Mouse (Mus musculus) intestine, embryonic 14.5 days (tissue): ENCODE data around the gene Rnaseh2c. TPM values are rescaled to one million over a fixed set of nuclear protein-coding genes. Genes with fewer than 3 reads are reported as not detected.

ENCODE experiments used
- ATAC-seq: fragments of 200-750 bp; cut with Nextera tagmentation; replicated peaks from 2 replicates; pipeline ENCODE4 v1.8.0; 2017; ENCODE audit warnings: low read depth, moderate number of reproducible peaks, moderate TSS enrichment, moderate library complexity; ENCODE audit not compliant: low FRiP score, low TSS enrichment
- DNase-seq: peaks from one replicate; pipeline ENCODE4 v3.0.0-alpha.2; 2018; ENCODE audit warnings: low spot score
- H3K27ac ChIP-seq: fragments of 300-500 bp; sonication (generic); 2 replicates; pipeline ENCODE4 v1.5.1; 2014; ENCODE audit warnings: low read depth, mild to moderate bottlenecking, control low read depth
- H3K27me3 ChIP-seq: fragments of 300-500 bp; sonication (generic); replicated peaks from 2 replicates; pipeline ENCODE4 v1.6.1; 2014; ENCODE audit warnings: low read length, control low read depth; ENCODE audit not compliant: control insufficient read depth, insufficient read depth
- H3K36me3 ChIP-seq: fragments of 300-500 bp; sonication (generic); 2 replicates; pipeline ENCODE4 v1.6.1; 2014; ENCODE audit warnings: low read length, control low read depth; ENCODE audit not compliant: control insufficient read depth, insufficient read depth
- H3K4me1 ChIP-seq: fragments of 300-500 bp; sonication (generic); replicated peaks from 2 replicates; pipeline ENCODE4 v1.6.1; 2014; ENCODE audit warnings: low read length, control low read depth, mixed read lengths; ENCODE audit not compliant: control insufficient read depth, insufficient read depth
- H3K4me2 ChIP-seq: fragments of 300-500 bp; sonication (generic); 2 replicates; pipeline ENCODE4 v1.6.1; 2014; ENCODE audit warnings: low read length
- H3K4me3 ChIP-seq: fragments of 300-500 bp; sonication (generic); 2 replicates; pipeline ENCODE4 v1.5.1; 2014; ENCODE audit warnings: low read depth, low read length, control low read depth, mixed read lengths
- H3K9ac ChIP-seq: fragments of 300-500 bp; sonication (generic); 2 replicates; pipeline ENCODE4 v1.6.1; 2014; ENCODE audit warnings: mild to moderate bottlenecking, low read length
- H3K9me3 ChIP-seq: fragments of 300-500 bp; sonication (generic); 2 replicates; pipeline ENCODE4 v1.6.1; 2016; ENCODE audit warnings: low read length, control low read depth; ENCODE audit not compliant: control insufficient read depth
- WGBS: fragments of 180-500 bp; shearing (Covaris S2); extraction: QIAGEN DNeasy Blood & Tissue Kit; methylation state at CpG from one replicate; pipeline ENCODE4 v1.1.7; 2014; 5-methylcytosine and 5-hydroxymethylcytosine counted together
- polyA plus RNA-seq: library from polyadenylated mRNA; unstranded; fragments of >200 nt; fragmentation: Nextera tagmentation; extraction: Ambion mirVana; gene quantifications from 2 replicates; pipeline ENCODE4 v1.2.1, GENCODE M21; 2014

The Rnaseh2c gene
- polyA plus RNA-seq, 1 experiment from 2014 or later: 131 TPM

DNA sequence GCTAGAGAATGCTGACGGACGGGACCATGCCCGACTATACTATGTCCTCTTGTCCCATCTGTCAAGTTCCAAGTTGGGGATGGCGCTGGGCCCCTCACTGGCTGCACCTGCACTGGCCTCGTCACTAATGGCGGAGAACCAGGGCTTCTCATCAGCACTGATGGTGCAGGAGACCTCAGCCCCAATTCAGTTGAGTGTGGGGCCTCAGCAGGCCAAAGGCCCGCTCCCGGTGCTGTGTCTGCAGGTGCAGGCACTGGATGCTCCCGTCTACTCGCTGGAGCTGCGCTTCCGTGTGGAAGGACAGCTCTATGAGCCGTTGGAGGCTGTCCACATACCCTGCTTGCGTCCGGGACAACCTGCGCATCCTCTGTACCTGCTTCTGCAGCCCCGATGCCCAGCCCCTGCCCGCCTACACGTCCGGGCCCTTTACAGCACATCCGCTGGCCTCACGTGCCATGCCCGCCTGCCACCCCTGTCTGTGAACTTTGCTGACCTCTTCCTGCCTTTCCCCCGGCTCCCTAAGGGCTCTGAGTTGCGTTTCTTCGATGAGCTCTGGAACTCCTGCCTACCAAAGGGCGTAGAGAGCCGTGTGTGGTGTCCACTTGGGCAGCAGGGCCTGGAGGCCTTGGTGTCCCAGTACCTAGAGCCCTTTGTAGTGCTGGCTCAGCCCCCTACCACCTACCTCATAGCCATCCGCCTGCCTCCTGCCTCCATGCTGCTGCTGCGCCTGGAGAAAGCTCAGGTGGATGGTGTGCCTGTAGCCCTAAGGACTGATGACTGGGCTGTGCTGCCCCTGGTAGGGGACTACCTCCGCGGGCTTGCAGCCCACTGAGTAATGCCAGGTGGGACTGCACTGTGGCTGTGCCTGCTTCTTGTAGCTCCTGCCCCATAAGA, 31.1 kb upstream of the Rnaseh2c start:
- no peak overlapping the region for H3K4me2 ChIP-seq
- DNase-seq: no peak
- no peak overlapping the region for H3K9ac ChIP-seq
- H3K4me3 ChIP-seq: no peak overlapping the region
- H3K36me3 ChIP-seq: 0 out of 2 replicates have a peak, but pooled peaks cover 5% of the 10 kb centered on the region
- ATAC-seq: no peak
- peaks cover 14% of the 10 kb centered on the region for H3K4me1 ChIP-seq
- no peak overlapping the region for H3K27ac ChIP-seq
- H3K27me3 ChIP-seq: no peaks in the 10 kb centered on the region
- 87% methylated on average over 32 of the region's 32 CpGs for WGBS
- no peaks in the 10 kb centered on the region for H3K9me3 ChIP-seq

DNA sequence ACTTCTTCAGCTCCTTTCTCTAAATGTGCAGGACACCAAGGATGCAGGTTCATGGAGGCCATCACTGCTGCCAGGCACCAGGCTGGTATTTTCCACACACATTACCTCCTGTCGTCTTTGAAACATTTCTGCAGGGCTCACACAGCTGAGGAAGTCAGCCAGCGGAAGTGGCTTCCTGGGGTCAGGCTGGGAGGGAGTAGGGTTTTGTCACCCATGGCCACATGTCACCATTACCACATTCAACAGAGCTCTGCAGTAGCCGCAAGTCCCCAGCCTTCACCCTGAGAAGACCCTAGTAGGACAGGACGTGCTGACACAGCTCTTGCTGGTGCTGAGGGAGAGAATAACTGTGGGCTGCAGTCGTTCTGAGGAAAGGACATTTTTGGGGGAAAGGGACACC, 29.8 kb upstream of the Rnaseh2c start:
- ATAC-seq (no peak), DNase-seq (no peak)
- no peak overlapping the region for H3K27ac ChIP-seq
- peaks cover 13% of the 10 kb centered on the region for H3K4me1 ChIP-seq
- no peak overlapping the region for H3K4me2 ChIP-seq
- H3K9me3 ChIP-seq: no peaks in the 10 kb centered on the region
- H3K4me3 ChIP-seq: no peak overlapping the region
- H3K9ac ChIP-seq: no peak overlapping the region
- H3K36me3 ChIP-seq: 0 out of 2 replicates have a peak, but pooled peaks cover 5% of the 10 kb centered on the region
- H3K27me3 ChIP-seq: no peaks in the 10 kb centered on the region
- 75% methylated on average over 5 of the region's 5 CpGs for whole genome bisulfite sequencing

DNA sequence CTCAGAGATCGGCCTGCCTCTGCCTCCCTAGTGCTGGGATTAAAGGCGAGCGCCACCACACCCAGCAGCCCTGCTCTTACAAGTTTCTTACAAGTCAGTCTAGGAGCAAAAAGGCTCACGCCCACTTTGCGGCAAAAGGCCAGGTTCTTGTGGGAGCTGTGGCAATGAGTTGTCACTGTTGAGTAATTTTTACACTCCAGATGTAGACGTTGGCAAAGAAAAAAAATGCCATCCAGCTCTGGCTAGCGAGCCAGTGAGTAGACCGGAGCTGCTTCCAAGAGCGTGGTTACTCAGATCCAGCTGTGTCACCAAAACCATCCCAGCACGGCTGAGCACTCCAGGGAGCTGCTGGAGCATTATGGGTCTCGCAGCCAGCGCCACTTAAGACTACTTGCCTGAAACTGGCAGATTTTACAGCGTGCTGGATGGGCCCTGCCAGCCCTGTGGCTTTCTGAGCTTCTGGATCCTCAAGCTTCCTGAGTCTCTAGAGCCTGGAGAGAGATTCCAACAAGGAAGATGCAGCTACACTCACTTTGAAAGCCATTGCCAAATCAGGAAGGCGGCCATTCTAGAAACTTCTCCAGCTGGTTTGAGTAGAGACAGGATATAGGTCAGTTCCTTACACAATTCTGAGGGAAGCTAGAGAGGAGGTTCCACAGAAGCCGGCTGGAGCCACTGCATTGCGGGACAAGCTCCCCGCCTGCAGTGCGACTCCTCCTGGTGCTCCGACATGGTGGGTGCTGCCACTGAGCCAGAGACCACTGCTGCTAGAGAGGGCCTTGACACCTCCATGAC, 29.1 kb upstream of the Rnaseh2c start:
- no peak overlapping the region for H3K4me2 ChIP-seq
- DNase-seq (no peak), ATAC-seq (no peak)
- 82% methylated on average over 19 of the region's 19 CpGs for WGBS
- 0 out of 2 replicates have a peak, but pooled peaks cover 5% of the 10 kb centered on the region for H3K36me3 ChIP-seq
- H3K9ac ChIP-seq: no peak overlapping the region
- H3K27me3 ChIP-seq: no peaks in the 10 kb centered on the region
- no peak overlapping the region for H3K4me3 ChIP-seq
- peaks cover 9% of the 10 kb centered on the region for H3K4me1 ChIP-seq
- H3K27ac ChIP-seq: no peak overlapping the region
- no peaks in the 10 kb centered on the region for H3K9me3 ChIP-seq

DNA sequence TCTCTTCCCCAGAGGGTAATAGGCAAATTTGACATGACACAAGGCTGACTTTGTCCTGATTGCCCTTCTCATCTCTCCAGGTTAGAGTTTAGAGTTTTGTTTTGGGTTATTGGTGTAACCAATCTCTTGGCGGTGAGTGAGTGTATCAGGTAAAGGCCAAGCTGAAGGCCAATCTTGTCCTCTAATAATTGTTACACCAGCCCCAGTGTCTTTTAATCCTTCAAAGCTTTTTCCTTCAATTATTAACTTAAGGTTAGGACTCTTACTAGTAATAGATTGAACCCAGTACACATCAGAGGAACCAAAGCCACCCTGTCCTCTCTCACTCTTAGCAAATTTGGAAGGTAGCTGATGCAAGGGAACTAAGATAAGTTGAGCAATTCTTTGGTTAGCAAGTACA, 26.3 kb upstream of the Rnaseh2c start:
- H3K9ac ChIP-seq: no peak overlapping the region
- no peak overlapping the region for H3K4me3 ChIP-seq
- H3K4me2 ChIP-seq: no peak overlapping the region
- ATAC-seq (no peak), DNase-seq (no peak)
- H3K27ac ChIP-seq: no peak overlapping the region
- H3K36me3 ChIP-seq: no peaks in the 10 kb centered on the region
- no peaks in the 10 kb centered on the region for H3K9me3 ChIP-seq
- H3K4me1 ChIP-seq: no peaks in the 10 kb centered on the region
- 84% methylated on average over 1 of the region's 1 CpGs for WGBS
- H3K27me3 ChIP-seq: no peaks in the 10 kb centered on the region

DNA sequence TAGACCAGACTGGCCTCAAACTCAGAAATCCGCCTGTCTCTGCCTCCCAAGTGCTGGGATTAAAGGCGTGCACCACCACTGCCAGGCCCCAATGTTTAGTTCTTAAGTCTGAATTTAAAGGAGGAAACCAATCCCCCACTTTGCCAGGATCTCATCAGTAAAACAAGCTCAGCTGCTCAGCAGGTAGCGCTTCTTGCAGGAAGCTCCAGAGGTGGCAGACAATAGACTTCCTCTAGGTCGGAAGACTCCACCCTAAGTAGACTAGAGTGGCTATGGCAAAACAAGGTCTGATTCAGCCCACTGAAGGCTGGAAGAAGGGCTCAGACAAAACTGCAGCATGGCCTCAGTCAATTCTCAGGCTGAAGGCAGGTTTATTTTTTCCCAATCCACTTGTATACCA, 21.7 kb upstream of the Rnaseh2c start:
- DNase-seq (no peak), ATAC-seq (no peak)
- H3K27me3 ChIP-seq: no peaks in the 10 kb centered on the region
- H3K36me3 ChIP-seq: no peaks in the 10 kb centered on the region
- WGBS: 76% methylated on average over 4 of the region's 4 CpGs
- H3K27ac ChIP-seq: no peak overlapping the region
- no peaks in the 10 kb centered on the region for H3K4me1 ChIP-seq
- H3K9ac ChIP-seq: no peak overlapping the region
- no peak overlapping the region for H3K4me3 ChIP-seq
- no peak overlapping the region for H3K4me2 ChIP-seq
- no peaks in the 10 kb centered on the region for H3K9me3 ChIP-seq

- 84% methylated on average over 6 of the region's 6 CpGs for WGBS
Measured at GRCm38 (mm10) chr19:5580776-5581175, 20.9 kb upstream of the Rnaseh2c start.

DNA sequence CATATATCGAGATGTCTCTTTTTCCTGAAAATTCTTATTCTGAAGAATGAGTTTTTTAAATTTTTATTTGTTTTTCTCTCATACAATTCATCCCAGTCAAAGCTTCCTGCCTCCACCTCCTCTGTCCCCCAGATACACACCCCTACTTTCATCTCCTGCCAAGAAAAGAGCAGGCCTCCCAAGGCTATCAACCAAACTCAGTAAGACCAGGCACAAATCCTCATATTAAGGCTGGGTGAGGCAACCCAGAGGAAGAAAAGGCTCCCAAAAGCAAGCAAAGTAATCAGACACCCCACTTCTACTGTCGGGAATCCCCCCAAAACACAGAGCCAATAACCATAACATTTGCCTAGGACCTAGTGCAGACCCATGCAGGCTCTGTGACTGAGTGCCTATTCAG, 19.7 kb upstream of the Rnaseh2c start:
- no peak for DNase-seq
- Histone ChIP-seq H3K4me3 (no peak overlapping the region), H3K27me3 (no peaks in the 10 kb centered on the region), H3K4me2 (no peak overlapping the region), H3K36me3 (no peaks in the 10 kb centered on the region), H3K9ac (no peak overlapping the region), H3K27ac (no peak overlapping the region), H3K4me1 (no peaks in the 10 kb centered on the region), H3K9me3 (no peaks in the 10 kb centered on the region)
- 76% methylated on average over 2 of the region's 2 CpGs for WGBS
- ATAC-seq: no peak

More at GRCm38 (mm10) chr19:5580776-5581175, 20.9 kb upstream of the Rnaseh2c start:
- no peaks in the 10 kb centered on the region for H3K36me3 ChIP-seq
- H3K4me3 ChIP-seq: no peak overlapping the region
- H3K9ac ChIP-seq: no peak overlapping the region
- no peak overlapping the region for H3K27ac ChIP-seq
- DNase-seq: no peak
- H3K4me1 ChIP-seq: no peaks in the 10 kb centered on the region
- H3K4me2 ChIP-seq: no peak overlapping the region
- H3K9me3 ChIP-seq: no peaks in the 10 kb centered on the region
- H3K27me3 ChIP-seq: no peaks in the 10 kb centered on the region
- ATAC-seq: no peak

- DNase-seq (no peak), ATAC-seq (no peak)
- H3K4me2 ChIP-seq: no peak overlapping the region
- no peak overlapping the region for H3K27ac ChIP-seq
- no peaks in the 10 kb centered on the region for H3K4me1 ChIP-seq
- H3K9me3 ChIP-seq: no peaks in the 10 kb centered on the region
- no peaks in the 10 kb centered on the region for H3K36me3 ChIP-seq
- 77% methylated on average over 9 of the region's 9 CpGs for WGBS
- H3K4me3 ChIP-seq: no peak overlapping the region
- no peaks in the 10 kb centered on the region for H3K27me3 ChIP-seq
- no peak overlapping the region for H3K9ac ChIP-seq
Measured at GRCm38 (mm10) chr19:5589159-5589558, 12.5 kb upstream of the Rnaseh2c start.
